22 mouse cellular contexts compared by ENCODE assay signal in the genomic region with DNA sequence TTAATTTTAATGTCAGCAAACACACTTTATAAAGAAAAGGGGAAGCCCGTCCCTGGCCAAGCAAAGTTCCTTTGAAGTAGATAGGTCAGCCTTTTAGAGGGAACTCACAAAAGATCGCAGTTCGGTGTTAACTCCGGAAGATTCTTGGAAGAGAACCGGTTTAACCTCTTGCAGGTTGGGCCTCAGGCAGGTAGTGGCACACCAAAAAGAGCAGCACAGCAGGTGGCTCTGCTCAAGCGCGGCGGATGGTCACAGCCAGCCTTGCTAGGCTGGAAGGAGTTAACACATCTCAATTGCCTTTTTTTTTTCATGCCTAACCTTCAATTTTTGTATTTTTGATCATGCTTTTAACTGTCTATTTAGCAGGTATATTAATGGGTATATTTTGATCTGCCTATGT.
DNase-seq lines count a peak whose midpoint lies in the region; ATAC-seq lines count a peak whose summit lies in the region.
"Had no signal": no experiment of that assay in that cellular context is flagged by ENCODE, and none has a peak within 500 bp of the region (broad histone marks: within the 10 kb centered on the region; RNA-seq: fewer than 3 reads in every experiment).

No protein-coding gene starts in this region.

- H3K9ac ChIP-seq in heart, embryonic 15.5 days, result no peak overlapping the region
- no peak overlapping the region for H3K9ac ChIP-seq in heart, embryonic 11.5 days (ENCODE audit: low read depth, low read length)
- H3K9ac ChIP-seq in midbrain, embryonic 16.5 days (ENCODE audit: low read depth, low read length), result no peak overlapping the region
- H3K9ac ChIP-seq: forebrain, embryonic 13.5 days; hindbrain, embryonic 13.5 days; liver, embryonic 12.5 days; liver, postnatal 0 days; midbrain, embryonic 12.5 days had no signal

- DNase-seq in CD4-positive, CD25-positive, alpha-beta regulatory T cell, adult 2 months (ENCODE audit: low read depth, low spot score), result peak; percentile 19
- peak; percentile 86 for DNase-seq in R1 (ENCODE audit: low read depth, low spot score)
- no peak for DNase-seq in urinary bladder, postnatal 4 days (ENCODE audit: low spot score in 2 of 2)
- DNase-seq: adrenal gland, postnatal 14 days; cerebellum, adult 11 months; cerebellum, adult 9-11 months; gastrocnemius, postnatal 14 days; heart, postnatal 36 days; kidney, adult 2 months; kidney, postnatal 36 days; liver, postnatal 0 days; lung, postnatal 36 days; thymus, postnatal 4 days had no signal

- ATAC-seq in CD4-positive, CD25-positive, alpha-beta regulatory T cell, adult 4 months, result no peak
- no peak for ATAC-seq in heart, embryonic 15.5 days (replicated peaks; ENCODE audit: insufficient number of reproducible peaks, insufficient read depth, low FRiP score, low read depth)
- no peak for ATAC-seq in heart, embryonic 11.5 days (replicated peaks; ENCODE audit: insufficient number of reproducible peaks, low FRiP score, low TSS enrichment)
- no peak for ATAC-seq in midbrain, embryonic 16.5 days
- ATAC-seq: forebrain, embryonic 13.5 days; liver, embryonic 12.5 days; liver, postnatal 0 days had no signal

- H3K4me2 ChIP-seq in heart, embryonic 15.5 days, result peak overlapping the region; percentile 10; the same call in 1 of the 2 replicates
- H3K4me2 ChIP-seq in heart, embryonic 11.5 days, result no peak overlapping the region
- no peak overlapping the region for H3K4me2 ChIP-seq in midbrain, embryonic 16.5 days (ENCODE audit: low read length)
- H3K4me2 ChIP-seq: forebrain, embryonic 13.5 days; hindbrain, embryonic 13.5 days; liver, embryonic 12.5 days; midbrain, embryonic 12.5 days had no signal

- H3K36me3 ChIP-seq in heart, embryonic 15.5 days, result no peaks in the 10 kb centered on the region
- H3K36me3 ChIP-seq in heart, embryonic 11.5 days (ENCODE audit: control insufficient read depth, insufficient read depth, low read length), result no peaks in the 10 kb centered on the region
- no peaks in the 10 kb centered on the region for H3K36me3 ChIP-seq in midbrain, embryonic 16.5 days (ENCODE audit: control insufficient read depth, insufficient read depth, low read length)
- H3K36me3 ChIP-seq: G1E; hindbrain, embryonic 13.5 days; liver, embryonic 12.5 days; midbrain, embryonic 12.5 days had no signal

- H3K27me3 ChIP-seq in heart, embryonic 15.5 days, result no peaks in the 10 kb centered on the region
- no peaks in the 10 kb centered on the region for H3K27me3 ChIP-seq in heart, embryonic 11.5 days (ENCODE audit: control insufficient read depth, insufficient read depth, low read length)
- no peaks in the 10 kb centered on the region for H3K27me3 ChIP-seq in midbrain, embryonic 16.5 days (ENCODE audit: control insufficient read depth, insufficient read depth, low read depth, low read length)
- H3K27me3 ChIP-seq: forebrain, embryonic 13.5 days; hindbrain, embryonic 13.5 days; liver, embryonic 12.5 days; midbrain, embryonic 12.5 days had no signal

- no peaks in the 10 kb centered on the region for H3K9me3 ChIP-seq in heart, embryonic 15.5 days (replicated peaks)
- H3K9me3 ChIP-seq in heart, embryonic 11.5 days (replicated peaks; ENCODE audit: control insufficient read depth, low read length), result no peaks in the 10 kb centered on the region
- no peaks in the 10 kb centered on the region for H3K9me3 ChIP-seq in midbrain, embryonic 16.5 days (replicated peaks; ENCODE audit: control insufficient read depth, low read length, poor library complexity, severe bottlenecking)
- H3K9me3 ChIP-seq: forebrain, embryonic 13.5 days; G1E; hindbrain, embryonic 13.5 days; liver, embryonic 12.5 days; midbrain, embryonic 12.5 days had no signal

- H3K27ac ChIP-seq in heart, embryonic 15.5 days, result no peak overlapping the region
- H3K27ac ChIP-seq in heart, embryonic 11.5 days (ENCODE audit: low read depth, low read length), result no peak overlapping the region
- no peak overlapping the region for H3K27ac ChIP-seq in midbrain, embryonic 16.5 days (ENCODE audit: low read length)
- H3K27ac ChIP-seq: forebrain, embryonic 13.5 days; hindbrain, embryonic 13.5 days; liver, embryonic 12.5 days; midbrain, embryonic 12.5 days had no signal

- WGBS in heart, embryonic 15.5 days, result 25% methylated on average over 8 of the region's 8 CpGs
- WGBS in heart, embryonic 11.5 days (ENCODE audit: insufficient replicate concordance), result 21% methylated on average over 8 of the region's 8 CpGs
- WGBS in midbrain, embryonic 16.5 days, result 22% methylated on average over 8 of the region's 8 CpGs

- no peak overlapping the region for H3K4me3 ChIP-seq in heart, embryonic 15.5 days
- no peak overlapping the region for H3K4me3 ChIP-seq in heart, embryonic 11.5 days (ENCODE audit: low read depth, low read length)
- no peak overlapping the region for H3K4me3 ChIP-seq in midbrain, embryonic 16.5 days (ENCODE audit: low read depth, low read length)
- H3K4me3 ChIP-seq: forebrain, embryonic 13.5 days; hindbrain, embryonic 13.5 days; liver, embryonic 12.5 days; midbrain, embryonic 12.5 days had no signal

- H3K4me1 ChIP-seq in heart, embryonic 15.5 days (replicated peaks), result no peaks in the 10 kb centered on the region
- no peaks in the 10 kb centered on the region for H3K4me1 ChIP-seq in heart, embryonic 11.5 days (ENCODE audit: control insufficient read depth, insufficient read depth, low read length)
- no peaks in the 10 kb centered on the region for H3K4me1 ChIP-seq in midbrain, embryonic 16.5 days (ENCODE audit: control insufficient read depth, insufficient read depth, low read length)
- H3K4me1 ChIP-seq: forebrain, embryonic 13.5 days; hindbrain, embryonic 13.5 days; liver, embryonic 12.5 days; midbrain, embryonic 12.5 days had no signal

Comparison
In these comparisons a context has a peak if more than half of its experiments do, and no peak if none do; other contexts are left out.
1. DNase-seq: peak in CD4-positive, CD25-positive, alpha-beta regulatory T cell, adult 2 months (single experiment) and R1 (single experiment); none in urinary bladder, postnatal 4 days (0 of 2).